Mouse (Mus musculus) heart, postnatal 14 days (tissue): ENCODE results near the gene Tmtc1. TPM values are rescaled to one million over a fixed set of nuclear protein-coding genes. Genes with fewer than 3 reads are reported as not detected.

Experiments used
- DNase-seq, 2 experiments: peaks; one replicate each; pipeline ENCODE4 v3.0.0; 2021 to 2022
- intact Hi-C: fragments of 180-260 bp; cut with DNase I; formaldehyde crosslinking; loops from one replicate; pipeline ENCODE4 v1.15.1; 2025
- total RNA-seq, 2 experiments: library from RNA; stranded (reverse); gene quantifications; 2 replicates each; pipeline ENCODE4 v1.2.3; 2021

Gene Tmtc1
- total RNA-seq, 2 experiments from 2014 or later, result 43.2 to 55.6 TPM

GRCm38 (mm10) chr6:148437565-148437964 lies 6.6 kb downstream of the Tmtc1 start:
- no peak for DNase-seq

GRCm38 (mm10) chr6:148436441-148437001 lies 7.7 kb downstream of the Tmtc1 start:
- intact Hi-C loops, result no loop called here
- no peak for DNase-seq

More at GRCm38 (mm10) chr6:148437565-148437964, 6.6 kb downstream of the Tmtc1 start:
- intact Hi-C loops, result no loop called here

GRCm38 (mm10) chr6:148421577-148421976 lies 22.6 kb downstream of the Tmtc1 start:
- intact Hi-C loops, result no loop called here
- DNase-seq, result no peak

GRCm38 (mm10) chr6:148420387-148420786 lies 23.8 kb downstream of the Tmtc1 start:
- intact Hi-C loops, result no loop called here
- no peak for DNase-seq

DNA sequence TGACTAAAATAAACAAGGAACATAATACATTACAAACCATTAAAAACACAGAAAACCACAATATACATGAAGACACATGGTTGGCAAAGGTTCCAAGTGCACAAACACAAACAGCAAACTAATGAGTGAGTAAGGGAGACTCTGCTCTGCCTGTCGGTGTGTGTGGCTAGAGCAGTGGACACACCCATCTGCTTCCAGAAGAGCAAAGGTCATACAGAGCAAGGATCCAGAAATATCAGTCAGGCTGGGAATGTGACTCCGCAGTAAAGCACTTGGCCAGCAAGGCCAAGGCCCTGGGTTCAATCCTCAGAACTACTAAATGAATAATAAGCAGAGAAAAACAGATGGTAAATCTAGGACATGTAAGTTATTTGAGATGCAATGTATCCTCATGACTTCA lies 27.6 kb downstream of the Tmtc1 start:
- intact Hi-C loops, result no loop called here
- no peak for DNase-seq

- intact Hi-C loops, result no loop called here
- no peak for DNase-seq
These were observed 30.6 kb downstream of the Tmtc1 start for GRCm38 (mm10) chr6:148413638-148414037.

GRCm38 (mm10) chr6:148406792-148407490 lies 37.2 kb downstream of the Tmtc1 start:
- no peak for DNase-seq
- intact Hi-C loops, result no loop called here

DNA sequence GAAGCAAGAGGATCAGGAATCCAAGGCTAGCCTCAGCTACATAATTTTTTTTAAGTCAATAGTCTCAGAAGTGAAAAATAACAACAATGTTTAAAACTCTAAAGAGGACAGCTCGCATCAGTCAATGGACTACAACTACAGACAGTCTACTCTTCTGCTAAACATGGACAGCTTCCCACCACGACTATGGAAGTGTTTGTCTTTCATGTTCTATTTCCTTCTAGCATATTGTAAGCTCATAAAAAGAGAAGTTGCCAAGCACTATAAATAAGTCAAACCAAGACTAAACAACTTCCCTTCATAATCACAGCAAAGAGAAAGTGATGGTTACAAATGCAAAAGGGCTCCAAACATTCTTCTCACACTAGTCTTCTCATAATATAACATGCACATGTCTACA lies 38.6 kb downstream of the Tmtc1 start:
- intact Hi-C loops, result no loop called here
- DNase-seq, result no peak

- intact Hi-C loops, result loop anchor here (5.0 kb wide), 1 partner anchor 38 kb away; the partner anchor contains the start of gene Tmtc1
- peak; percentile 43 to 51 for DNase-seq
These were observed 39.7 kb downstream of the Tmtc1 start for GRCm38 (mm10) chr6:148404500-148404899.

DNA sequence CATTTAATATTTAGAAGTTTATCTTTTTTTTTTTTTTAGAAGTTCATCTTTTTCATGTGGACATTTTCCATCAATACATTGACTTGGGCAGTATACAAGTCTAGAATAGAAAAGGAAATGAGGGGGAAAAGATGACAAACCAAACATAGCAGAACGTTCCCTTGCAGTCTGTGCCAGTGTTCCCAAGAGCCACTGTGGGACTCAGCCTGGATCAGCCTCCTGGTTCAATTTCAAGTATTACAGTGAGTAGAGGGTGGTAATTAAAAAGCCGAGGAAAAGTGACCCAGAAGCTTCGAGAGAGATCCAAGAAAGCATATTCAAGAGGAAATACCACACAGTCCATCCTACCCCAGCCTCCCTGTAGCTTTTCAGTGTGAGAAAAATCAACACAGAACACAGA lies 40.4 kb downstream of the Tmtc1 start:
- no peak for DNase-seq
- intact Hi-C loops, result loop anchor here (5.0 kb wide), 1 partner anchor 39 kb away; the partner anchor contains the start of gene Tmtc1

DNA sequence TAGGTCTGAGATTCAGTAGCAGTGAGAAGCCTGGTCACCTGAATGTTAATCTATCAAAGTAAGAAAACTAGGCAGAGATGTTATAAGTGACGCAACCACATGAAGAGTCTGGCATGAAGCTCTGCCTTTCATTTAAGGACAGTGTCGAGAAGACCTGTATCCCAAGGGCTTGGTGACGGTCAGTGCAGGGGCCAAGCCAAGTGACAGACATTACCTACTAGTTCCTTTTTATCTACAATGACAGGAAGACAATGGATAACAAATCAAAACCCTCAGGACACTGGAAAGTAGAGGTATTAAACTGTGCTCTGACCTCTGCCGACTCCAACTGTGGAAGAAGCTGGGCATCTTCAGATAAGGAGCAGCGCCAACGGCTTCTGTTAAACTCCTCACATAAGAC lies 43.2 kb downstream of the Tmtc1 start:
- no peak for DNase-seq
- intact Hi-C loops, result loop anchor here (5.0 kb wide), 1 partner anchor 41 kb away; the partner anchor contains the start of gene Tmtc1

DNA sequence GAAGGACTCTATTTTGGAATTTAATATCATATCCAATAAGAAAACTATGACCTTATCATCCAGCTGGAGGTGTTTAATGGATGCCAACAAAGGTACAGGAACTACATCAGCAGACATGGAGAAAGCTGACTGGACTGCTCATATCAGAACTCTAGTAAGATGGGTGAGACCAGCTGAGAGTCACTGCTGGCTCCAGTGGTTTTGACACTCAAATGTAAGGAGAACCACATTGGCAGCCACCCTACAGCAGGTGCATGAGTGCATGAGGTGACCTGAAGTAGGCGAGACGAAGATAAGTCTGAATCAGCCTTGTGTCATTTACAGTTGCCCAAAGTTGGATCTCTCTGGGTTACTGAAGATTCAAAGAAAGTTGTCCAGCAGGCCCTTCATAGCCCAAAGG lies 44.6 kb downstream of the Tmtc1 start:
- DNase-seq, result no peak
- intact Hi-C loops, result loop anchor here (5.0 to 10.0 kb wide), 2 partner anchors 152 to 285 kb away; no protein-coding TSS in a partner anchor

- intact Hi-C loops, result loop anchor here (5.0 to 10.0 kb wide), 2 partner anchors 152 to 286 kb away; no protein-coding TSS in a partner anchor
These were observed 45.3 kb downstream of the Tmtc1 start for GRCm38 (mm10) chr6:148398888-148399287.

DNA sequence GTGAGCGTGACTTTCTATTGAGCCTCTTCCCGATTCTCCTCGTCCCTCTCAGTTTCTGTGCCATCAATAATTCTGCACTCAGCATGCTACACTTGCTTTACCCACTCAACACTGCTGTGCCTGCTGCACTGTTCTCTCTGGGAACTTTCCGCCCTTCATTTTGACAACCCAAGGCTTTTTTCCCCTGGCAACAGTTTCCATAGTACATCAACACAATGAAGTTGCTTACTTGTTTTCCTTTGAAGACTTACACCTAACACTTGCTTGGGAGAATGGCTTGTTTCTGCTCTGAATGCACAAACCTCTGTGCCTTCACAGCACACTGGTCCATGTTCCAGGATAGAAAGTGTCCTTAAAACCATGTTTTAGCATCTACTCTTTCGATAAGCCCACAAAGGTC lies 46.9 kb downstream of the Tmtc1 start:
- DNase-seq, result no peak
- intact Hi-C loops, result loop anchor here (5.0 to 10.0 kb wide), 2 partner anchors 150 to 288 kb away; no protein-coding TSS in a partner anchor

More at GRCm38 (mm10) chr6:148398888-148399287, 45.3 kb downstream of the Tmtc1 start:
- DNase-seq, result no peak

- intact Hi-C loops, result loop anchor here (5.0 to 10.0 kb wide), 2 partner anchors 148 to 290 kb away; no protein-coding TSS in a partner anchor
- DNase-seq, result no peak
These were observed 48.9 kb downstream of the Tmtc1 start for GRCm38 (mm10) chr6:148395272-148395671.

DNA sequence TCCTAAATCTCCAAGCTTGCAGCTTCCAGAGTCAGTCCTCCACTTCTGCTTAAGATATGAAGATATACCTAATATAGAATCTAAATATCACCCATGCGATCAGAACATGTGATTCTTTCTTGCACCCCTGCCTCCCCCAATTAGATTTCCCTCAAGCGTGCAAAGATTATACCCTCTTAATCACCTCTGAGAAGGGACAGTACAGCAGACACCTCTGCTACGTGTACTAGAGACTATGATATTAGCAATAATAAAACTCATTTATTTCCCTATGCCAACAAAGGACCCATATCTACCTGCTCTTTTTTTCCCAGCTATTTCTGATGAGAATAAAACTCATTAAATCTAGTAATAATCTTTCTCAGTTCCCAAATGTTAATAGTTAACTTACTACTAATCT lies 49.9 kb downstream of the Tmtc1 start:
- no peak for DNase-seq
- intact Hi-C loops, result loop anchor here (10.0 kb wide), 1 partner anchor 291 kb away; no protein-coding TSS in a partner anchor

GRCm38 (mm10) chr6:148392147-148392546 lies 52.0 kb downstream of the Tmtc1 start:
- intact Hi-C loops, result loop anchor here (10.0 kb wide), 1 partner anchor 293 kb away; no protein-coding TSS in a partner anchor
- no peak for DNase-seq

DNA sequence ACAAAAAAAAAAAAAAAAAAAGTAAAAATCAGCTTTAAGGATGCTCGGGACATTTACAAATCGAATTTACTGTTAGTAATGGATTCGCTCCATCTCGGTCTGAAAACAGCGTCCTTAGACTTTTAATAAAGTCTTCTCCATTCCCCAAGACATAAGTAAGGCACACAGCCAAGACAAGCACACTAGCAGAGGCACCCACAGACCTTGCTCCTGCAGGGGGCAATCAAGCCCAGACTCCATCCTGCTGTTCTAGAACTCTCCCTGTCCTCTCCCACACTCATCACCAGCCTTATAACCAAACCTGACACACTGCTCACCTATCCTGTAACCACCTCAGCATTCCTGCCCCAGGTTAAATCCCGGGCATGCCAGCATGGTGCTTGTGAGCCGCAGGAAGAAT lies 52.9 kb downstream of the Tmtc1 start:
- intact Hi-C loops, result loop anchor here (10.0 kb wide), 1 partner anchor 294 kb away; no protein-coding TSS in a partner anchor
- DNase-seq, result peak in 1 of 2 experiments; percentile 35

GRCm38 (mm10) chr6:148390630-148391276 lies 53.4 kb downstream of the Tmtc1 start:
- intact Hi-C loops, result loop anchor here (10.0 kb wide), 1 partner anchor 294 kb away; no protein-coding TSS in a partner anchor
- peak in 1 of 2 experiments; percentile 56 for DNase-seq

DNA sequence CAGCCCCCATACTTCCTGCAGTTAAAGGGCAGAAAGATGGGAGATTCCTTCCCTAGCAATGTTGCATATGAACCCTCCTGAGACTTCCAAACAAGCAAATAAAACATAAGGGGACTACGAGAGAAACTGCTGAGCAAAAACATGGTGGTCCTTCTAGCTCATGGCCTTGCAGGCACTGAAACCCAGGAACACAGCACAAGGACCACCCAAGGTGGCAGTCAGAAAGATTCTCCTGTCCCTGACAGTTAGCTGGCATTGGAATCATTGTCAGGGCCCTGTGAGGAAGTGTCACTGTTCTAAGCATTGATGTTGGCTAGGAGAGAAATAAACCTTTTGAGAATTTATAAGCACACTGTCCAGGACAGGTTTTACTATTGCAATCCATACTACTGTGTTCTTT lies 56.2 kb downstream of the Tmtc1 start:
- no peak for DNase-seq
- intact Hi-C loops, result no loop called here
